Mouse (Mus musculus): ENCODE data around the gene Gm42715. TPM values are rescaled to one million over a fixed set of nuclear protein-coding genes. Genes with fewer than 3 reads are reported as not detected.

The Gm42715 gene
- total and polyA plus RNA-seq, 2 experiments = 4.6 to 7.5 TPM

- WGBS = 28% methylated on average over 8 of the region's 8 CpGs
- Histone ChIP-seq H3K4me3 (ENCODE audit: insufficient read depth, low read depth, low read length) (peak overlapping the region; percentile 89), H3K4me1 (ENCODE audit: control insufficient read depth, insufficient read depth, low read length) (peaks cover 8% of the 10 kb centered on the region), H3K36me3 (ENCODE audit: control insufficient read depth, insufficient read depth, low read length) (peaks cover 11% of the 10 kb centered on the region; the same call in 1 of the 2 replicates), H3K9ac (ENCODE audit: low read depth, low read length) (peak overlapping the region; percentile 49; the same call in 1 of the 2 replicates), H3K79me2 (ENCODE audit: control insufficient read depth, insufficient read depth, low read length) (peaks cover 12% of the 10 kb centered on the region; the same call in 1 of the 2 replicates), H3K27ac (replicated peaks; ENCODE audit: insufficient read depth, low read depth, low read length) (peak overlapping the region; percentile 41), H3K27me3 (ENCODE audit: control insufficient read depth, insufficient read depth, low read length) (no peaks in the 10 kb centered on the region)
- DNase-seq (ENCODE audit: extremely low read depth, low read depth, low spot score) = no peak
- no peak for TF ChIP-seq POLR2A (IDR thresholded peaks at IDR 0.05; ENCODE audit: extremely low read depth, insufficient read depth, low read length)
- TF ChIP-seq CTCF (IDR thresholded peaks at IDR 0.05; ENCODE audit: low read depth, low read length) = no peak
These were observed 8.1 kb upstream of the Gm42715 start for GRCm38 (mm10) chr7:127511241-127511640.

- H3K9ac ChIP-seq (ENCODE audit: low read depth, low read length) = peak within 1 kb of the TSS; percentile 94
- peak within 1 kb of the TSS; percentile 89 for H3K4me3 ChIP-seq (ENCODE audit: insufficient read depth, low read depth, low read length)
- DNase-seq (ENCODE audit: extremely low read depth, low read depth, low spot score) = peak; percentile 92
- peaks cover 8% of the 10 kb centered on the region for H3K4me1 ChIP-seq (ENCODE audit: control insufficient read depth, insufficient read depth, low read length)
- peaks cover 16% of the 10 kb centered on the region for H3K36me3 ChIP-seq (ENCODE audit: control insufficient read depth, insufficient read depth, low read length)
- under 1% methylated on average over 37 of the region's 37 CpGs for WGBS
- peak; percentile 81 for TF ChIP-seq POLR2A (IDR thresholded peaks at IDR 0.05; ENCODE audit: extremely low read depth, insufficient read depth, low read length)
- TF ChIP-seq CTCF (IDR thresholded peaks at IDR 0.05; ENCODE audit: low read depth, low read length) = no peak
- H3K79me2 ChIP-seq (ENCODE audit: control insufficient read depth, insufficient read depth, low read length) = peaks cover 12% of the 10 kb centered on the region; the same call in 1 of the 2 replicates
- peak within 1 kb of the TSS; percentile 98 for H3K27ac ChIP-seq (replicated peaks; ENCODE audit: insufficient read depth, low read depth, low read length)
- no peaks in the 10 kb centered on the region for H3K27me3 ChIP-seq (ENCODE audit: control insufficient read depth, insufficient read depth, low read length)
These were observed 7.6 kb upstream of the Gm42715 start, which contains the start of gene Srcap for GRCm38 (mm10) chr7:127511808-127512230. Srcap (plus strand) TSS chr7:127511983.

GRCm38 (mm10) chr7:127512231-127513015, 7.0 kb upstream of the Gm42715 start:
- TF ChIP-seq POLR2A (IDR thresholded peaks at IDR 0.05; ENCODE audit: extremely low read depth, insufficient read depth, low read length) (0 out of 2 replicates have a peak, but pooled peaks have one; percentile 6), CTCF (IDR thresholded peaks at IDR 0.05; ENCODE audit: low read depth, low read length) (no peak)
- peaks cover 14% of the 10 kb centered on the region; the same call in 1 of the 2 replicates for H3K79me2 ChIP-seq (ENCODE audit: control insufficient read depth, insufficient read depth, low read length)
- H3K27me3 ChIP-seq (ENCODE audit: control insufficient read depth, insufficient read depth, low read length) = no peaks in the 10 kb centered on the region
- H3K4me1 ChIP-seq (ENCODE audit: control insufficient read depth, insufficient read depth, low read length) = peaks cover 8% of the 10 kb centered on the region
- under 1% methylated on average over 84 of the region's 93 CpGs for WGBS
- H3K27ac ChIP-seq (replicated peaks; ENCODE audit: insufficient read depth, low read depth, low read length) = peak overlapping the region; percentile 98
- H3K36me3 ChIP-seq (ENCODE audit: control insufficient read depth, insufficient read depth, low read length) = peaks cover 22% of the 10 kb centered on the region
- peak overlapping the region; percentile 94 for H3K9ac ChIP-seq (ENCODE audit: low read depth, low read length)
- peak overlapping the region; percentile 89 for H3K4me3 ChIP-seq (ENCODE audit: insufficient read depth, low read depth, low read length)
- peak; percentile 70 for DNase-seq (ENCODE audit: extremely low read depth, low read depth, low spot score)

GRCm38 (mm10) chr7:127513016-127513390, 6.4 kb upstream of the Gm42715 start:
- H3K36me3 ChIP-seq (ENCODE audit: control insufficient read depth, insufficient read depth, low read length) = peaks cover 27% of the 10 kb centered on the region
- peaks cover 8% of the 10 kb centered on the region for H3K4me1 ChIP-seq (ENCODE audit: control insufficient read depth, insufficient read depth, low read length)
- peak overlapping the region; percentile 34; the same call in 1 of the 2 replicates for H3K9ac ChIP-seq (ENCODE audit: low read depth, low read length)
- H3K27me3 ChIP-seq (ENCODE audit: control insufficient read depth, insufficient read depth, low read length) = no peaks in the 10 kb centered on the region
- peak overlapping the region; percentile 89 for H3K4me3 ChIP-seq (ENCODE audit: insufficient read depth, low read depth, low read length)
- H3K79me2 ChIP-seq (ENCODE audit: control insufficient read depth, insufficient read depth, low read length) = peaks cover 14% of the 10 kb centered on the region; the same call in 1 of the 2 replicates
- peak overlapping the region; percentile 77 for H3K27ac ChIP-seq (replicated peaks; ENCODE audit: insufficient read depth, low read depth, low read length)
- WGBS = 6% methylated on average over 8 of the region's 8 CpGs
- TF ChIP-seq POLR2A (IDR thresholded peaks at IDR 0.05; ENCODE audit: extremely low read depth, insufficient read depth, low read length) = no peak
- no peak for TF ChIP-seq CTCF (IDR thresholded peaks at IDR 0.05; ENCODE audit: low read depth, low read length)
- peak; percentile 71 for DNase-seq (ENCODE audit: extremely low read depth, low read depth, low spot score)

GRCm38 (mm10) chr7:127513781-127514180, 5.6 kb upstream of the Gm42715 start:
- Histone ChIP-seq H3K36me3 (ENCODE audit: control insufficient read depth, insufficient read depth, low read length) (peaks cover 31% of the 10 kb centered on the region), H3K79me2 (ENCODE audit: control insufficient read depth, insufficient read depth, low read length) (peaks cover 14% of the 10 kb centered on the region; the same call in 1 of the 2 replicates), H3K4me1 (ENCODE audit: control insufficient read depth, insufficient read depth, low read length) (peaks cover 8% of the 10 kb centered on the region), H3K27ac (replicated peaks; ENCODE audit: insufficient read depth, low read depth, low read length) (no peak overlapping the region), H3K27me3 (ENCODE audit: control insufficient read depth, insufficient read depth, low read length) (no peaks in the 10 kb centered on the region), H3K4me3 (ENCODE audit: insufficient read depth, low read depth, low read length) (peak overlapping the region; percentile 89; the same call in 1 of the 2 replicates), H3K9ac (ENCODE audit: low read depth, low read length) (peak overlapping the region; percentile 48; the same call in 1 of the 2 replicates)
- WGBS = 32% methylated on average over 3 of the region's 3 CpGs
- TF ChIP-seq CTCF (IDR thresholded peaks at IDR 0.05; ENCODE audit: low read depth, low read length) (no peak), POLR2A (IDR thresholded peaks at IDR 0.05; ENCODE audit: extremely low read depth, insufficient read depth, low read length) (no peak)
- DNase-seq (ENCODE audit: extremely low read depth, low read depth, low spot score) = no peak
